Mouse (Mus musculus): ENCODE data around the gene Sumf1.

Sumf1 gene

GRCm38 (mm10) chr6:108073931-108074330 lies 111.5 kb downstream of the Sumf1 start:
- no peak for DNase-seq

GRCm38 (mm10) chr6:108073071-108073470 lies 112.3 kb downstream of the Sumf1 start:
- no peak for DNase-seq

DNA sequence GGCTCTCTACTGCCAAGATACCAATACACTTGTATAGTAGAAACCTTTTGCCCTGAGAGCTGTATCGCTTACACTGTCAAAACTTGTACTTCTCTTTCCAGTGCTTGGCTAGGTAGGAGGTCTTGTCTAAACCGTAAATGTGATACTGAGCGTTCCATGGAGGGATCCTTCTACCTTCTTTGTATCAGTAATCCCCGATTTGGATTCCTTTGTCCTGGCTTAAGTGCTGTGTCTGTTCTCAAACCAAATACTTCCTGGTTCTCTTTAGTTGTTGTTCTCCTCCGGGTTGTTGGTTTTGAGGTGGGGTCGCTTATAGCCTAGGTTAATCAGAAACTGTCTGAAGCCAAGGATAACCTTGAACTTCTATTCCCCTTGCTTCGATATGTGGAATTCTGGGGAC lies 114.4 kb downstream of the Sumf1 start:
- DNase-seq: no peak

- DNase-seq: peak; percentile 85 to 93
These were observed 119.8 kb downstream of the Sumf1 start for GRCm38 (mm10) chr6:108065583-108065982.

GRCm38 (mm10) chr6:108064918-108065526 lies 120.4 kb downstream of the Sumf1 start, which contains the start of gene Setmar:
Gene Setmar (plus strand): TSS chr6:108065045.
- peak; percentile 99 for DNase-seq

DNA sequence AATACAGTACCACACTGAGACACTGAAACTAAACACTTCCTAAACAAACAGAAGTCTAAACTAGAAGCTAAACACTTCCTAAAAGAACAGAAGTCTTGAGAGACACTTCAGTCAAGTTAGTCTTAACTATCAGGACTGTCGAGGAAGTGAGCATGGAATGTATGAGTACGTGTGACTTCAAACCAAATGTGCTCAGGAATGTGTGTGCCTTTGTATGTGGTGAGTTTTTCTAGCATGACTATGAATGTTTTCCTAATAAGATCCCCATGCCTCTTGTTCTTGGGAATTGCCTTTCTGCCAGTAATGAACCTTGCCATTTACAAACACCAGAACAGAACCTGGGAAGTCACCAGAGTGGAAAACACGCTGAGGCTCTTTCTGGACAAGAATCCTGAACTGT lies 124.3 kb downstream of the Sumf1 start:
- DNase-seq: no peak

- DNase-seq: no peak
These were observed 127.3 kb downstream of the Sumf1 start for GRCm38 (mm10) chr6:108058066-108058465.

DNA sequence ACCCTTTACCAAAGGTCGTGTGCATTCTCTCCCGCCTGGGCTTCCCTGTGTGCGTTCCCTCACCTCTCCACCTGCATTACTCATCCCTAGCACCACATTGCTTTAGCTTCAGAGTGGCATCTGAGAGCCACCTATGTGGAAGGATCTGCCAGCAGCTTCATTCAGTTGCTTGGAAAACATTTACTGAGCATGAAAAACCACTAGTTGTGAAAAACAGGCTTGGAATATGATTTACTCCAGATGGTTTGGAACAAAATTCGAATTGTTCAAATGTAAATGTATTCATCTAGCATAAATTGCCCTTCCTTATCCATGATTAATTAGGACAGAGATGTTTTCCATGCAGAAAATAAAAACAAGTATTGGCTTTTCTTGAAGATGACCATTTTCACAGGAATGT lies 128.0 kb downstream of the Sumf1 start:
- DNase-seq: no peak
